Mouse (Mus musculus) natural killer cell, adult 2 months (primary cell): ENCODE data around the gene Cyp4a12b.
"Not testable (repeated sequence)": the region's sequence is repeated elsewhere in the genome, so short reads cannot be mapped to it uniquely, and the experiment has no call there.

ENCODE experiments used
- DNase-seq, 2 experiments: peaks; one replicate each; pipeline ENCODE4 v3.0.0; 2022; ENCODE audit warnings: low spot score in 2 of 2

Gene Cyp4a12b

GRCm38 (mm10) chr4:115411324-115411723, at the start of gene Cyp4a12b:
Gene Cyp4a12b, plus strand, starts transcription at chr4:115411624.
- not testable (repeated sequence) for DNase-seq

GRCm38 (mm10) chr4:115365624-115366023, 45.8 kb upstream of the Cyp4a12b start:
- not testable (repeated sequence) for DNase-seq

- not testable (repeated sequence) for DNase-seq
Observed at GRCm38 (mm10) chr4:115368067-115368466, 43.4 kb upstream of the Cyp4a12b start.

DNA sequence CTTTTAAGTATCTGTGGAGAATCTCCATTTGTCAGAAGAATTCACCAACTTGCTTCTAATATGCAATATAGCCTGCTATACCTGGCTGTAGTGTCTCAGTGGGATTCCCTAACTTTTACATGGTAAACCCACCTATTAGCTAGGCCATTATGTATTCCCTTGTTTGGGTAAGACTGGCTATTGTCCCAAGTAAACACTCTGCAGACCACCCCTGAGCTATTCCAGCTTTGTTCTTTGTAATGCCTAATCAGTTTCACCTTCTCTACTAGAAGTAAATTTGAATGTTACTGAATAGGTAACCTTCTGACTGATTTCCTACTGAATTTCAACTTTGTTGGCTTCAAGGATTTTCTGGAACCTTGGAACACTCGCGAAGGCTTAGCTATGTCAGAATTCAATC, 15.2 kb upstream of the Cyp4a12b start:
- not testable (repeated sequence) for DNase-seq

DNA sequence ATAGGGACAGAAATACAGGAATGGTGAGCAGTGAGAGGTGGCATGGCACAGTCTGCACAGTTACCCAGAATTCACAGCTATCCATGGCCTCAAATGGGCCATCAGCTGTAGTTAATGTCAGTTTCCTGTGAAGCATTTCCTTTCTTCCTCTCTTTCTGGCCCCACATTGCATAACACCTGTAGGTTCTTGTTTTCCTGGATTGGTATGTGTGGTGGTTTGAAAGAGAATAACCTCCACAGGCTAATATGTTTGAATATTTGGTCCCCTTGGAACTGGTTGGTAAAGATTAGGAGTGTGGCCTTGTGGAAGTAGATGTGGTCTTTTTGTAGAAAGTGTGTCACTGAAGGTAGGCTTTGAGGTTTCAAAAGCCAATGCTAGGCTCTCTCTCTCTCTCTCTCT, 14.5 kb upstream of the Cyp4a12b start:
- not testable (repeated sequence) for DNase-seq

- no peak for DNase-seq
Observed at GRCm38 (mm10) chr4:115450577-115451137, 39.2 kb downstream of the Cyp4a12b start.

GRCm38 (mm10) chr4:115452304-115452703, 40.9 kb downstream of the Cyp4a12b start, which contains the start of gene Cyp4a30b:
Gene Cyp4a30b, plus strand, starts transcription at chr4:115452604.
- DNase-seq: no peak

DNA sequence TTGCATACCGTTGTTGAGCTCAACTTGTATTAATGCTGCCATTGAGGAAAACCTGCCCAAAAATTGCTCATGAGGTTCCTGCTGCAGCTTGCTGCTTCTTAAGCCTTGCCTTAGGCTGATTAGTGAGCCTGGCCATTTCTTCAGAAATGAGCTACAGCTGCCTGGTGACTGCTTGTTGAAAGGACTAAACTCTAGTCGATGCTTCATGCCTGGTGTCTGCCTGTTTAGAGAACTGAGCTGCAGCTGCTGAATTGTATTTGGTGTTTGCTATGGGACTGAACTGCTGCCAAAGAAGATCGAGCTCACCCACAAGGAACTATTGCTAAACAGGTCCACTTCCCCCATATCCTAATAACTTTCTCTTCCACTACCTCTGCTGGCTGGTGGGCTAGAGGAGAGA, 62.2 kb downstream of the Cyp4a12b start:
- not testable (repeated sequence) for DNase-seq

DNA sequence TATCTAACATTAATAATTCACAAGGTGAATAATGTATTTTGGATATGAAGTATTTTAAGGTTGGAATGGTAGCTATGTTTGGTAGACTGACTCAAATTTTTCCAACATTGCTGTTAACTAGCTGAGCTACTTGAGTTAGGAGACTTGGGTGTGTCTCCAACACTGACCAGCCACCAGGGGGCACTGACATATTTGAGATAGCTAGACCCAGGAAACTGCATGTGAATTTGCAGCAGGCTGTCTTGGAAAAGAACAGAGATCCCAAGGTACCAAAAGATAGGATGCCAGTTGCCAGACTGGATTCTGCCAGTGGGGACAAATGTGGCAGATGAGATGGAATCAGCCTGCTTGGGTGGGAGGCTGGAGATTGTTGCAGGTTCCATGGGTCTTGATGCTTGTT, 64.6 kb downstream of the Cyp4a12b start:
- DNase-seq: not testable (repeated sequence)

DNA sequence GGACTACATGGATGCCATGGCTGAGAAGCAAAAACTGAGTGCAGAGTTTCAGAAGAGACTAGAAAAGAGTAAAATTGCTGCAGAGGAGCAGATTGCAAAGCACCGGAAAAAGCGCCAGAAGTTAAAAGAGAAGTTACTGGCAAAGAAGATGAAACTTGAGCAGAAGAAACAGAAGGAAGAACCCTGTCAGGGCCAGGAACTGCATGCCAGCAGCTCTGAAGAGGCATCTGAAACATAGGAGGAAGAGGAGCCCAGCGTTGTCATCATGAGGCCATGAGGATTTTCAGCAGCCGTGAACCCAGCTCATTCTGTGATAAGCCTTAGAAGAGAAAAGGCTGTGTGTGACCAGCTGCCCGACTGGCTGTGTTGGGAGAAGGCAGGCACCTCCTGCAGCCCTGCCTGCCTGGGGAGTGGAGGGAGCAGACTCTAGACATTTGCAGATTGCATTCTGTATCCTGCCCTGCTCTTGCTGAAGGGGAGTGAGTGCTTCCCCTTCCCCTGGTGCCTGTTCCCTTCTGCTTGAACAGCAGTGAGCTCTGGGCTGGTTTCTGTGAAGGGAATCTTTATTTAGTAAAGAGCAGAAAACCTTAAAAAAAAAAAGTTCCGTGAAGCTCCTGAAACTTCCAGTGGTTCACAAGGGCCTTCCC, 69.7 kb downstream of the Cyp4a12b start:
- no peak for DNase-seq
